Mouse (Mus musculus) heart, adult 2 months (tissue): Measurements from ENCODE around the gene H2-T24. TPM values are rescaled to one million over a fixed set of nuclear protein-coding genes. Genes with fewer than 3 reads are reported as not detected.
"Not testable (repeated sequence)": the region's sequence is repeated elsewhere in the genome, so short reads cannot be mapped to it uniquely, and the experiment has no call there.

ENCODE experiments used
- DNase-seq, 2 experiments: peaks; one replicate each; pipeline ENCODE4 v3.0.0; 2021
- H3K27ac ChIP-seq: fragments of 200-600 bp; 2 replicates; pipeline ENCODE4 v1.8.1; 2022
- H3K27me3 ChIP-seq: fragments of 200-500 bp; 2 replicates; pipeline ENCODE4 v1.6.1; 2012; ENCODE audit warnings: mild to moderate bottlenecking, low read length, inconsistent platforms, mixed read lengths; ENCODE audit not compliant: control insufficient read depth, insufficient read depth
- H3K36me3 ChIP-seq: fragments of 200-500 bp; 2 replicates; pipeline ENCODE4 v1.6.1; 2012; ENCODE audit warnings: low read length, inconsistent platforms; ENCODE audit not compliant: control insufficient read depth, insufficient read depth
- H3K4me1 ChIP-seq: fragments of 200-500 bp; 2 replicates; pipeline ENCODE4 v1.6.1; 2011; ENCODE audit warnings: low read length; ENCODE audit not compliant: control insufficient read depth, insufficient read depth
- H3K4me3 ChIP-seq: fragments of 200-600 bp; 2 replicates; pipeline ENCODE4 v1.8.1; 2022
- H3K79me2 ChIP-seq: fragments of 200-500 bp; replicated peaks from 2 replicates; pipeline ENCODE4 v1.6.1; 2012; ENCODE audit warnings: mild to moderate bottlenecking, inconsistent platforms, low read length, moderate library complexity, mixed read lengths; ENCODE audit not compliant: control insufficient read depth, insufficient read depth
- H3K9ac ChIP-seq: fragments of 200-500 bp; 2 replicates; pipeline ENCODE4 v1.6.1; 2012; ENCODE audit warnings: low read depth, mild to moderate bottlenecking, control low read depth, inconsistent platforms, low read length, mixed read lengths
- CTCF ChIP-seq: fragments of 200-600 bp; IDR thresholded peaks from 2 replicates; pipeline ENCODE4 v1.8.1; 2022; ENCODE audit warnings: antibody characterized with exemption, mild to moderate bottlenecking, moderate library complexity
- EP300 ChIP-seq: fragments of 200-500 bp; IDR thresholded peaks from 2 replicates; pipeline ENCODE4 v1.6.1; 2011; ENCODE audit warnings: low read depth, low read length, control low read depth; ENCODE audit not compliant: insufficient read depth
- POLR2A ChIP-seq: fragments of 200-500 bp; IDR thresholded peaks from 2 replicates; pipeline ENCODE4 v1.6.1; 2011; ENCODE audit warnings: mild to moderate bottlenecking, low read depth, low read length, control low read depth; ENCODE audit not compliant: insufficient read depth
- WGBS: fragments of 180-500 bp; shearing (Covaris S2); methylation state at CpG from one replicate; pipeline ENCODE4 v1.1.7; 2018; 5-methylcytosine and 5-hydroxymethylcytosine counted together
- intact Hi-C: fragments of 180-260 bp; cut with DNase I; formaldehyde crosslinking; loops from one replicate; pipeline ENCODE4 v1.15.1; 2025
- polyA plus RNA-seq: library from polyadenylated mRNA; depleted of rRNA; stranded (reverse); fragments of >200 nt; gene quantifications from 2 replicates; pipeline ENCODE4 v1.2.3, GENCODE M21; 2012
- total RNA-seq, 2 experiments: library from RNA; stranded (reverse); gene quantifications; 2 replicates each; pipeline ENCODE4 v1.2.3; 2021

H2-T24 gene
- total and polyA plus RNA-seq, 3 experiments: 4.3 to 9.6 (median 7.5) TPM

DNA sequence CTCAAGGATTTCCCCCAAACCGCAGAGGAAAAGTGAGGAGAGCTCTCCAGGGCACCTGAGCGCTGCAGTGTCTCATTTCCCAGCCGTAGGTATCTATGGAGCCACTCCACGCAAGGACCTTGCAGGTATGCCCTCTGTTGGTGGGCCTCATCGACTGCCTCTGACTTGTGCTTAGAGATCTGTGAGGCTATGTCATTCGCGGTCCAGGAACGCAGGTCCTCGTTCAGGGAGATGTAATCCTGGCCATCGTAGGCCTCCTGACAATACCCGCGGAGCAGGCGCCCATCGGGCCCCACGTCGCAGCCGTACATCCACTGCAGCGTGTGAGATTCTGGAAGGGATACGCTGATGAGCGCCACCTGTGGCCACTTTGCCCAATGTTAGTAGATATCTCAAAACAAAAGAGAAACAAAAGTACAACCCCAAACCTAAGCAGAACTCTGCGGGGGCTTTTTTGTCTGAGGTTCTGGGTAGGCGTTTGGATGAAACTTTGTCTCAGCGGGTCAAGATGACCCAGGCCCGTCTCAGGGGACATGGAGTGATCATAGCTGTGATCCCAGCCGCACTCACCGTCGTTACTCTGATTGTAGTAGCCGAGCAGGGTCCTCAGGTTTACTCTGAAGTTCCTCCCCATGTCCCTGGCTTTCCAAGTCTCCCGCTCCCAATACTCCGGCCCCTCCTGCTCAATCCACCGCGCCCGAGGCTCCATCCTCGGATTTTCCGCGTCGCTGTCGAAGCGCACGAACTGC lies 11.4 kb upstream of the H2-T24 start:
- Histone ChIP-seq H3K27ac (peak overlapping the region; percentile 88), H3K4me3 (peak overlapping the region; percentile 67), H3K9ac (peak overlapping the region; percentile 92)
- DNase-seq: peak; percentile 74 to 75
- not testable (repeated sequence) for H3K27me3 ChIP-seq, H3K4me1 ChIP-seq, H3K36me3 ChIP-seq, H3K79me2 ChIP-seq
- intact Hi-C loops: loop anchor here (1.0 kb wide), 1 partner anchor 34 kb away; no protein-coding TSS in a partner anchor
- 4% methylated on average over 40 of the region's 40 CpGs for WGBS
- TF ChIP-seq CTCF: peak; percentile 76

DNA sequence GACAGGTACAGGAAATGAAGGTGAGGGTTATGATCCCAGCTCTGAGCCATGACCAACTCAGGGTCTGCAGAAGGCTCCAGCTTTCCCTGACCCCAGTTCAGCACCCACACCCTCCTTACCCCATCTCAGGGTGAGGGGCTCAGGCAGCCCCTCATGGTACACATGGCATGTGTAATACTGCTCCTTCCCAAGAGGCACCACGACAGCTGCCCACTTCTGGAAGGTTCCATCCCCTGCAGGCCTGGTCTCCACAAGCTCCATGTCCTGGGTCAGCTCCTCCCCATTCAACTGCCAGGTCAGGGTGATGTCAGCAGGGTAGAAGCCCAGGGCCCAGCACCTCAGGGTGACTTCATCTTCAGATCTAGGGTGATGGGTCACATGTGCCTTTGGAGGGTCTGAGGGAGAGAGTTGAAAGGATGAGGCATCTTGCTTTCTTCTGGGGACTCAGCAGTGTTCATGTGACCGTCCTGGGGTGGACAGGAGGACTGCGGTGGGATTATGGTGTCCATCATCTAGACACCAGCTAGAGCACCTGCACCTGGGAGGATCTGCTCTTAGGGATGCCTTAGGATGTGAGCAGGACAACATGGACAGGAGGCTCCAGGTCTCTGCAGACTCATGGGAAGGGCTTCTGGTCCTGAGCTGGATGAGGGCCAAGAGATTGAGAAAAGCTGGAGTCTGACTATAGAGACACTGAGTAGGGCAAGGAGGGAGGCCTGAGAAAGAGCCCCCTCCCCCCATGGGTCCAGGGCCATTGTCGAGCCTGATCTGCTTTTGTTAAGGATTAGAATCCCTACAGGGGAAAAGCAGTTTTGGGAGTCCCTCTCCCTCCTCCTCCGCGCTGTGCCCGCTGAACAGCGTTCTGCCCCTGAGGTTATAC lies 10.6 kb upstream of the H2-T24 start:
- H3K27me3 ChIP-seq, DNase-seq, H3K9ac ChIP-seq, H3K4me1 ChIP-seq, H3K79me2 ChIP-seq, intact Hi-C loops, H3K36me3 ChIP-seq: not testable (repeated sequence)
- Histone ChIP-seq H3K4me3 (peak overlapping the region; percentile 67), H3K27ac (peak overlapping the region; percentile 88)
- 78% methylated on average over 8 of the region's 8 CpGs for WGBS

DNA sequence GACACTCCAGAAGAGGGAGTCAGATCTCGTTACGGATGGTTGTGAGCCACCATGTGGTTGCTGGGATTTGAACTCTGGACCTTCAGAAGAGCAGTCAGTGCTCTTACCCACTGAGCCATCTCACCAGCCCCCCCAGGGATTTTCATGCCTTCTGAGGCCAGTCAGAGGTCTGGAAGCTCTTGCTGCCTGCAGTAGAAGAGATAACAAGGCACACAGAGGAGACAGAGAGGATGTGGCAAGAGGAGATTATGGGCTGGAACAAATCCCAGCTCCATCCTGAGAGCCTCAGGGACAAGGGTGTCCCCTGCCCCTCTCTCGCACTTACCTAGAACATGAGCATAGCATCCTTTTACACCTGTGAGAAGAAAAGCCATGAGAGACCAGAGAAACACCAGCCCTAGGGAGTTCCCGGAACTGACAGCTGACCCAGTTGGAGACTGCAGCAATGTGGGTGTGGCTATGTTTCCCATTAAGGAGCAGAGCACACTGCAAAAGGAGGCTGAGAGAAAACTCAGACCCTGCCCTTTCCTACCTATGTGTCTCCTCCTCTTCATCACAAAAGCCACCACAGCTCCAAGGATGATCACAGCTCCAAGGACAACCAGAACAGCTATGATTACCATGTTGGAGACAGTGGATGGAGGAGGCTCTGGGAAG lies 9.8 kb upstream of the H2-T24 start:
- H3K9ac ChIP-seq, H3K4me3 ChIP-seq, H3K79me2 ChIP-seq, H3K27me3 ChIP-seq, H3K36me3 ChIP-seq, intact Hi-C loops, H3K4me1 ChIP-seq, H3K27ac ChIP-seq: not testable (repeated sequence)
- peak; percentile 51 to 52 for DNase-seq
- WGBS: 59% methylated on average over 4 of the region's 4 CpGs

DNA sequence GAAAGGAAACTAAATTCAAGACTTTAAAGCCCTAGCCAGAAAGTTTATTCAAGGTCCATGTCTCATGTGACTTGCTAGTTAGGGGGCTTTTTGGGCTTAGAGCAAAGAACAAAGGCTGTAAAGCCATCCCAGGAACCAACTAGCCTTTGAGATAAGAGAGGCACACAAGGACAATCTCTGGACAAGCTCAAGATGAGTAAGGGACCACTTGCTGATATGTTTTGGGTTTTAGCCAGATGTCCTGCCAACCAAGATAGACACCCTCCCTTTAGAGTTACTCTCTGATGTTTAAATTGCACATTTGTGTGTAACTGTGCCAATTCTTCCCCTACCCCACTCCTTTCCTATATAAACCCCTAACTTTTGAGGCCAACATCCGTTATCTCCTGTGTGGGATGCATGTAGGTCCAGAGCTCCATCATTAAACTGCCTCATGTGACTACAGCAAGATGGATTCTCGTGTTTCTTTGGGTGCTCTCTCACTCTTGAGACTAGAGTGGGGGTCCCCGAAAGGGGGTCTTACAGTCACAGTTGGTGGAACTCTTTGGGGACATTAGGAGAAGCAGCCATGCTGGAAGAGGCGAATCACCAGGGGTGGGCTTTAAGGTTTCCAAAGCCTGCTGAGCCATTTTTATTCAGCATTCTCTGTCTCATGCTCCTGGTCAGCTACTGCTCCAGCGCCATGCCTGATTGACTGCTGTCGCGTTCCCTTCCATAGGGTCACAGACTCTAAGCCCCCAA lies 8.7 kb upstream of the H2-T24 start:
- 85% methylated on average over 7 of the region's 7 CpGs for WGBS
- Histone ChIP-seq H3K36me3 (no peaks in the 10 kb centered on the region), H3K79me2 (no peaks in the 10 kb centered on the region), H3K4me1 (peaks cover 6% of the 10 kb centered on the region), H3K4me3 (no peak overlapping the region), H3K9ac (no peak overlapping the region), H3K27me3 (no peaks in the 10 kb centered on the region), H3K27ac (no peak overlapping the region)
- no peak for TF ChIP-seq POLR2A
- no peak for TF ChIP-seq CTCF
- no peak for TF ChIP-seq EP300
- intact Hi-C loops: no loop called here
- DNase-seq: no peak

DNA sequence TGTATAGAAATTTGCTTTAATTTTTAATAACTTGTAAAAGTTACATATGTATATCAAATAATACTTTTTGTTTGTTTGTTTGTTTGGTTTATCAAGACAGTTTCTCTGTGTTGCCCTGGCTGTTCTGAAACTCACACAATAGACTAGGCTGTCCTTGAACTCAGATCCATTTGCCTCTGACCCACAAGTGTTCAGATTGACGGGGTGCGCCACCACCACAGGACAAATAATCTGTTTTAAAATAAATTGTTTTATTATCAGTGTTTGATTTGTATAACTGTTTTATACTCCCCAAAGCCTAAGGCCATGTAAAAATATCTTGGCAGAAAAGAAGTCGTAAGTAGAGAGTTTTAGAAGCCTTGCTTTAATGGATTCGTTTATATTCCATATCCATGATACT lies 7.3 kb upstream of the H2-T24 start:
- Histone ChIP-seq H3K27me3 (no peaks in the 10 kb centered on the region), H3K4me3 (no peak overlapping the region), H3K4me1 (peaks cover 12% of the 10 kb centered on the region), H3K9ac (no peak overlapping the region), H3K79me2 (no peaks in the 10 kb centered on the region), H3K27ac (no peak overlapping the region), H3K36me3 (no peaks in the 10 kb centered on the region; the same call in 1 of the 2 replicates)
- DNase-seq: no peak
- intact Hi-C loops: no loop called here
- TF ChIP-seq CTCF: no peak
- TF ChIP-seq POLR2A: no peak
- TF ChIP-seq EP300: no peak
- WGBS: 87% methylated on average over 4 of the region's 4 CpGs
